Mouse (Mus musculus) heart, postnatal 14 days (tissue): ENCODE measurements around the gene Hist2h2aa2. TPM values are rescaled to one million over a fixed set of nuclear protein-coding genes. Genes with fewer than 3 reads are reported as not detected.
"Not testable (repeated sequence)": the region's sequence is repeated elsewhere in the genome, so short reads cannot be mapped to it uniquely, and the experiment has no call there.

Experiments used
- DNase-seq, 2 experiments: peaks; one replicate each; pipeline ENCODE4 v3.0.0; 2021 to 2022
- intact Hi-C: fragments of 180-260 bp; cut with DNase I; formaldehyde crosslinking; loops from one replicate; pipeline ENCODE4 v1.15.1; 2025
- long read RNA-seq, 2 experiments: library from polyadenylated mRNA; stranded (forward); transcript quantifications; one replicate each; pipeline ENCODE4 v2.0.0; 2021
- total RNA-seq, 2 experiments: library from RNA; stranded (reverse); gene quantifications; 2 replicates each; pipeline ENCODE4 v1.2.3; 2021

Gene Hist2h2aa2
- total RNA-seq = 100 to 1,000 TPM; 357 to 468 TPM
- long read RNA-seq, experiment 1, transcript Hist2h2aa2-201 (1 exons, 528 nt) = major isoform, 19 of 19 reads
- long read RNA-seq, experiment 1, partial matches to known transcripts = 0 of 19 reads
- long read RNA-seq, experiment 1, other reads (novel, unspliced or antisense) = 0 of 19 reads
- long read RNA-seq, experiment 2, transcript Hist2h2aa2-201 (1 exons, 528 nt) = major isoform, 22 of 22 reads
- long read RNA-seq, experiment 2, partial matches to known transcripts = 0 of 22 reads
- long read RNA-seq, experiment 2, other reads (novel, unspliced or antisense) = 0 of 22 reads

DNA sequence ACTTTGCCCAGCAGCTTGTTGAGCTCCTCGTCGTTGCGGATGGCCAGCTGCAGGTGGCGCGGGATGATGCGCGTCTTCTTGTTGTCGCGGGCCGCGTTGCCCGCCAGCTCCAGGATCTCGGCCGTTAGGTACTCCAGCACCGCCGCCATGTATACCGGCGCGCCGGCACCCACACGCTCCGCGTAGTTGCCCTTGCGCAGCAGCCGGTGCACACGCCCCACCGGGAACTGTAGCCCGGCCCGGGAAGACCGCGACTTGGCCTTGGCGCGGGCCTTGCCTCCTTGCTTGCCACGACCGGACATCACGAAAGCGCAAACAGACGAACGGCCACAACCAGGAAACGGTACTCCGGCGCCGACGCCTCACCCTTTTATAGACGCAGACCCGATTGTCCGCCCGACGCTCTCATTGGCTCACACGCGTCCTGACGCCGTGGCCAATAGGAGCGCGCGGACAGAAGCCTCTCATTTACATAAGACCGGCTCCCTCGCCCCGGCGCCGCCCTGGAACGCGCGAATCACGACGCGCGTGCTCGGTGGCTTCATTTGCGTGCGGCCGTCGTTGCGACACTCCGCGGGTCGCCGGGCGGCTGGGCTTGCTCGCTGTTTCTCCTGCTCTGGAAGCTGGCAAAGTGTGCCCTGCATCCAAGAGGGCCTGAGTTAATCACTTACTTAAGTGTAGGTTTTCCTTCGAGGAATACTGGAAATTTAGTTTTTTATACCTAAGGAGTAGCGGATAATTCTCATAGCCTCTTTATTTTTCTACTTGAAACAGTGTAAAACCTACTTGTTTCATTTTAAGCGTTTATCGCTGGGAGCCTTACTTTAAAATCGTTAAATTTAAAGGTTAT, at the start of gene Hist2h2aa2:
Gene Hist2h2aa2 (minus strand): TSS at position 328 of the 850 bp plus-strand sequence.
- DNase-seq = peak; percentile 92 to 95
- intact Hi-C loops = not testable (repeated sequence)

DNA sequence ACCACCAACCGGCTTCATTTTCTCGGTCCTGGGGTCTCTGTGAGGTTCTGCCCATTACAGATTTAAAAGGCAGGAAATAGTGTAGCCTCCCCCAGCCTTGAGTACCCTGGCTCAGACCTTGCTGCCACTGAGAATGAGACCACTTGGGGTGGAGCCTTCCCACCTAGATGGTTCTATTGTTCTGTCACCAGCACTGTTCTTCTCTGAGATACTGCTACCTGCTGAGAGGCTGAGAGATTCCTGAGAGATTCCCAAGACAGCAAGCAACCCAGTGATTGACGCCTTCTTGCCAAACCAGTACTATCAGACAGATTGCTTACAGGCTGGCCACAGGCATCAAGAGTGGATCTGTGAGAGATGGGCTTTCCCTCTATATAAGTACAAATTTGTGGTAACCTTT, 49.1 kb upstream of the Hist2h2aa2 start:
- no peak for DNase-seq
- intact Hi-C loops = no loop called here

DNA sequence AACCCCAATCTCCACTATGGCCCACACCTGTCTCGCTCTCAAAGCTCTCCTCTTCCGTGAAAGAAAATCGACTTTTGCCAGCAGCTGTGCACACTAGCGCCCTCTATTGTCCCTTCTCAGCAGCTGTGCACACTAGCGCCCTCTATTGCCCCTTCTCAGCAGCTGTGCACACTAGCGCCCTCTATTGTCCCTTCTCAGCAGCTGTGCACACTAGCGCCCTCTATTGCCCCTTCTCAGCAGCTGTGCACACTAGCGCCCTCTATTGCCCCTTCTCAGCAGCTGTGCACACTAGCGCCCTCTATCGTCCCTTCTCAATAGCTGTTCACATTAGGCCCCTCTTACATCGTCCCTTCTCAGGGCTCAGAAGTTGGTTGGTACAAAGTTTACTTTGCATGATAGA, 47.3 kb upstream of the Hist2h2aa2 start:
- intact Hi-C loops = not testable (repeated sequence)
- peak in 1 of 2 experiments; percentile 15 for DNase-seq

DNA sequence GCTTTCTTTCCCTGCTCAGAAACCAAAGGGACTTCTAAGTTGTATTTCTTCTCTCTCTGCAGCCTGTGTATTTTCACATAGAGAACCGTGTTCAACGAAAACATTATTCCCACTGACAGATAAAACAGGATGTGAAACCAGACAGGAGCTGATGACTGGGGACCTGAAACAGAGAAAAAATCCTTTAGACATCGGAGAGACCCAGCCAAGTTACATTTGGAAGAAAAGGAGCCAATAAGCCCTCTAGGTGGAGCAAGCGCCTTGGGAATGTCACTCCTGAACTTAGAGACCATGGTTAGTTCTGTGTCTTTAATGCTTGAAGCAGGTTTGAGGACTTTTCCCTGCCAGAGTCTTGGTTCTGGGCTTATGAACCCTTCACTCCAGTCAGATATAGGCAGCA, 44.4 kb upstream of the Hist2h2aa2 start:
- intact Hi-C loops = no loop called here
- DNase-seq = peak in 1 of 2 experiments; percentile 21

DNA sequence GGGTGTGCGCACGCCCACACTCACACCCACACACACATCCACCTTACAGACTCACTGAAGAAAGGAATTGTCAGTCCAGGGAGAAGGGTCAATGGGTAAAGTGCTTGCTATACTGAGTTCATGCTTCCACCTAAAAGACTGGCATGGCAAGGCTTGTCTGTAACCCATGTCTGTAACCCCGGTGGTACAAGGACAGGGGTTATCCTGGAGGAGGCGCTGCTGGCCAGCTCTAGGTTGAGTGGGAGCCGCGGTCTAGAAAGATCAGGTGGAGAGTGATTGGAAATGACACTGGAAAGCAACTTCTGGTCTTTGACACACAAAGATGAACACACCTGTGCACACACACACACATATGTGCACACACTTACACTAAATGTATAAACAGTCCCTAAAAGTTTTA, 40.6 kb upstream of the Hist2h2aa2 start:
- no peak for DNase-seq
- intact Hi-C loops = no loop called here

DNA sequence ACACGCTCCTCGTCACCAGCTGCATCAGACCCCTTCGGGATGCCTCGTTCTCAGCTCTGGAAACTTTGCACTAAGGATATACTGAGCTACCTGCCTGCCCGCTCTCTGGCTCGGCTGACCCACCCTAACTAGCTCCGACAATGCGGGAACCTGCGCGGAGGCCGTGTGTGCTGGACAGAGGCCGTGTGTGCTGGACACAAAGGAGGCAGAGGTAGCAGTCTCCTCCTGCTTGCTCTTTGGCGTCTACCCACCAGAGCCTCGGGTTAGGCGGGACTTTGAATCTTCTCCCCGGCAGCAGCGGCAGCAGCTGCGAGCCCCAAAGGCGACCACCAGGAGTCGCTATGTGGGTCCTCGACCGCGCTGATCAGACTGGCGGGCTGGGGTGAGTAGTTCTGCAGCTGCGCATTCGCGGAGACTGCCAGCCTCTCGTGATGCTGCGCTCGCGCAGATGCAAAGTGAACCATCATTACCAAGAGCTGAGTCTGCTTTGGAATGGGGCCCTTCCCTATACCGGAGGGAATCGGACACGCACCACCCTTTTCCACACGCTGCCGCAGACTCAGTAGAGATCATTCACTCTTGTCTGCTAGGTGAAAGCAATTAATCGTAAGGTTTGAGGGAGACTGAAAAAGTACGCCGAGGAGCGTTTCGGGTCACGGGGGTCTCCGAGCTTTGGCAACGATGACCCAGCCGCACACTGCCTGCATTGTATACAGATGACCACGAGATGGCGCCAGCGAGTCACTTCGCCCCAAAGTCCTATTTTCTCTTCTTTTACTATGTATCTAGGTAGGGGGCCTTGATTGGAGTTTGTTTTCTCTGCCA, 37.9 kb upstream of the Hist2h2aa2 start:
- intact Hi-C loops = loop anchor here (5.0 kb wide), 2 partner anchors 164 to 224 kb away; no protein-coding TSS in a partner anchor

DNA sequence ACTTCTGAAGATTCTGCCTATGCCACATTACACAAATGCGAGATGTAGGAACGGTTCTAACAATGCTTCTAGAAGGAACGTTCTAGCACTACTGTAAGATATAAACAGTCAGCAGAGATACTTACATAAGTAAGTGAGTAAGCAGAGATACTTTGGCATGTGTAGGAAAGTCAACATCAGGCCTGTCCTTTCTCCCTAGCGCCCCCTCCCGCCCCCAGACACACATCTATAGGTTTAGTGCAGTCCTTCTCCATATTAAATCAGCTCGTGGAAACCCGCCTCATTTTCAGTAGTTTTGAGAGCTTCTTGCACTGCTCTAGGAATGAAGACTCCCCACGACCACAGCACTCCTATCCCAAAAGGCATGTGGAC, 37.3 kb upstream of the Hist2h2aa2 start:
- intact Hi-C loops = loop anchor here (5.0 kb wide), 2 partner anchors 165 to 225 kb away; no protein-coding TSS in a partner anchor
- peak in 1 of 2 experiments; percentile 39 for DNase-seq

More for the DNA sequence above, 37.9 kb upstream of the Hist2h2aa2 start:
- DNase-seq = peak; percentile 91 to 95

DNA sequence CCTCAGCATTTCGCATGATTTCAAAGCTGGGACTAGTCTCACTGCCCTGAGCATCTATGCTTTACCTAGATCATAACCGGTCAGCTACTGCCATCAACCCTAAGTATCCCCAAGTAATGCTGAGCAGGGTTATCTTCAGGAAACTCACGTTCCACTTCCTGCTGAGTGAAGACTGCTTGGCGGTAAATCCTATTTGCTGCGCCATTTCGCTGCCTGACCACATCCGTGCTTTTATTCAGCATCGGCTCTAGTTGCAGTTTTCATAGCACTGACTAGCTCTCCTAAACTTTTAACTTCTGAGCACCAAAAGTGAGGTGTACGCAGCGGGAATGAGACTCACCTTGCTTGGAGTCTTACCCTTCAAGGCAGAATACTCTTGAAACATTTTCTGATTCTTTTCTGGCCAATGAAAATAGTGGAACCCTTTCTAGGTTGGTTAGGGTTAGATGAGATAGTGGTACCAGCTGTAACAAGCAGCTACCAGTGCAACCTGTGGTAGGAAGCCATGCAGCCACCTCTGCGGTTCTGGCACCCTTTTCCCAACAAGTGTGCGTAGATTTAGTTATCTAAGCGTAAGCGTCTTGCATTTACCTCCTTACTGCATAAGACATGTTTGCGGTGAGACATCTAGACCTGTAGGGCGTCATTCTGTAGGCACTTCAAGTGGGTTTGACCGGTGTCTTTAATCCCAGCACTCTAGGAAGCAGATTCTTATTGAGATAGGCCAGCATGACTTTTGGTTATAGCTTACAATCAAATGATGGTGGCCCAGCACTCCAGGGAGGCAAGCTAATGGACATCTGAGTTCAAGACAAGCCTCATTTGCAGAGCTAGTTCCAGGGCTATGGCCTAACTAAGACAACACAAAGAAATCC, 33.8 kb upstream of the Hist2h2aa2 start:
- DNase-seq = no peak
- intact Hi-C loops = no loop called here

DNA sequence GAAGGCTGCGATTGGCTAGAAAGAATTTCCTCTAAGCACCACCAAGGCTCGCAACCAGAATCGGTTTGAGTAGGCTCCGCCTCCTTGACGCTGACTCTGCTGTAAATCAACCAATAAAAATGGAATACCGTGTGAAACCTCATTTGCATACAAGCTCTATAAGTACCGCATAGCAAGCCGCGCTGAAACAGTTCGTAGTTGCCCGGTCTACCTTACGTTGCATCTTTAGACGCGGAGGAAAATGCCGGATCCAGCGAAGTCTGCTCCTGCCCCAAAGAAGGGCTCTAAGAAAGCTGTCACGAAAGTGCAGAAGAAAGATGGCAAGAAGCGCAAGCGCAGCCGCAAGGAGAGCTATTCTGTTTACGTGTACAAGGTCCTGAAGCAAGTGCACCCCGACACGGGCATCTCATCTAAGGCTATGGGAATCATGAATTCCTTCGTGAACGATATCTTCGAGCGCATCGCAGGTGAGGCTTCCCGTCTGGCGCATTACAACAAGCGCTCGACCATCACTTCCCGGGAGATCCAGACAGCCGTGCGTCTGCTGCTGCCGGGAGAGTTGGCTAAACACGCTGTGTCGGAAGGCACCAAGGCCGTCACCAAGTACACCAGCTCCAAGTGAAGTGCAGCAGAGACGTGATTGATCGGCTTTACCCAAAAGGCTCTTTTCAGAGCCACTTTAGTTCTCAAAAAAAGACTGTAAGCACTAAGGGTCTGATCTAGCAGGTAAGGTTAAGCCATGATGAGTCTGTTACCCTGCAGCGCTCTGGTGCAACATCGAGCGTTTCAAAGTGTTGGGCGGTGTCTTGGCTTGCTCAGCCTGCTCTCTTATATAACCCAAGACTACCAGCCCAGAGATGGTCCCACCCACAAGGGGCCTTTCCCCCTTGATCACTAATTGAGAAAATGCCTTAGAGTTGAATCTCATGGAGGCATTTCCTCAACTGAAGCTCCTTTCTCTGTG, 29.7 kb upstream of the Hist2h2aa2 start, which contains the start of gene Hist2h2bb:
Gene Hist2h2bb (plus strand): TSS at position 242 of the 964 bp plus-strand sequence.
- intact Hi-C loops = no loop called here

DNA sequence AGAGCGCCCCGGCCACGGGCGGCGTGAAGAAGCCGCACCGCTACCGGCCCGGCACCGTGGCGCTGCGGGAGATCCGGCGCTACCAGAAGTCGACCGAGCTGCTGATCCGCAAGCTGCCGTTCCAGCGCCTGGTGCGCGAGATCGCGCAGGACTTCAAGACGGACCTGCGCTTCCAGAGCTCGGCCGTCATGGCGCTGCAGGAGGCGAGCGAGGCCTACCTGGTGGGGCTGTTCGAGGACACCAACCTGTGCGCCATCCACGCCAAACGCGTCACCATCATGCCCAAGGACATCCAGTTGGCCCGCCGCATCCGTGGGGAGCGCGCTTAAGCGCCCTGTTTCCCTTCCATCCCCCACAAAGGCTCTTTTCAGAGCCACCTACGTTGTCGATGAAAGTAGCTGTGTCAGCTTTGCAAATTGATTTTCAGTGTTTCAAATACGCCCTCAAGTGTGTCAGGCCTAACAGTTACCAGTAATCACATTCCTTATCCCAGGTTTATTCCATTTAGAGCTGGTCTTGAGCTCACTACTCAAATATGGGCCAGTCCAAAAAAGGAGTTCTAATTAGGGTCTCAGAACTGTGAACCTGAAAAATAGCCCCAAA, 28.8 kb upstream of the Hist2h2aa2 start:
- intact Hi-C loops = not testable (repeated sequence)
- peak in 1 of 2 experiments; percentile 33 for DNase-seq

More for the DNA sequence above, 29.7 kb upstream of the Hist2h2aa2 start, which contains the start of gene Hist2h2bb:
- DNase-seq = peak; percentile 84 to 85

DNA sequence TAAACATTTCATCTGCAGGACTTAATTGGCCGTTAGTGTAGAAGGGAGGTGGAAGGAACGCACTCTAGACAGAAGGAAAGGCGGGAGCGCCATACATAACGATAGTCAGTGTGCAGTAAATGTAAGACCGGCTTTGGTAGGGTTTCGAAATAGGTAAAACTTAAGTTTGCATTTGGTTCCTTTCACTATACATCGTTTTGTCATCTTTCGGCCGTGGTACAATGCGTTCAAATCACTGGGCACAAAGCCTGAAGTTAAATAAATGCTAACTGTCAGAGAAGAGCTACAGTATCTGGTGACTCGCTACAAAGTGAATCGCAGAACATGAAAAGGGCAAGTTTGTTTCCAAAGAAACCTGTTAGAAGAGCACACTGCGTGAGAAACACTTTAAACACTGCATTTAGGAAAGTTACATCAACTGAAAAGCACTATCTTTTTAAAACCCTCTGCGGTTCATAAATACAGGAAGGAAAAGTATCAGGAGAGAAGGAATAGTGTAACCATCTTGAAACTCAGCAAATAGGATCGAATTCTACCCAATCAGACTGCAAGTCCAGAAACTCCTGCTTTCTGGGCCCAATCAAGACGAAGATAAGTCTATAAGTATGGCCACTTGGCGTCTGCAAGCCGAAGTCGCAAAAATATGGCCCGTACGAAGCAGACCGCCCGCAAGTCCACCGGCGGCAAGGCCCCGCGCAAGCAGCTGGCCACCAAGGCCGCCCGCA, 28.1 kb upstream of the Hist2h2aa2 start, which contains the start of gene Hist2h3b:
Gene Hist2h3b (plus strand): TSS at position 604 of the 725 bp plus-strand sequence.
- intact Hi-C loops = no loop called here
- DNase-seq = peak; percentile 74 to 83

DNA sequence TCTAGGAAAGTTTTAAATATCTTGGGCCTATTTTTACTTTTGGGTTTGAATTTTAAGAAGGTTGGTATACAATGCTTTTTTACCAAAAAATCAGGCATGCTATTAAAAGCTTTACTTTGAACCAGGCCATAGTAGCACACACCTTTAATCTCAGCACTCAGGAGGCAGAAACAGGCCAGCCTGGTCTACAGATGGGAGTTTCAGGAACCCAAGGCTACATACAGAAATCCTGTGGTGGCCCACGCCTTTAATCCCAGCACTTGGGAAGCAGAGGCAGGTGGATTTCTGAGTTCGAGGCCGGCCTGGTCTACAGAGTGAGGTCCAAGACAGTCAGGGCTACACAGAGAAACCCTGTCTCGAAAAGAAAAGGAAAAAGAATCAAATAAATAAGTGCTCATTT, 27.5 kb upstream of the Hist2h2aa2 start:
- DNase-seq = no peak
- intact Hi-C loops = no loop called here

DNA sequence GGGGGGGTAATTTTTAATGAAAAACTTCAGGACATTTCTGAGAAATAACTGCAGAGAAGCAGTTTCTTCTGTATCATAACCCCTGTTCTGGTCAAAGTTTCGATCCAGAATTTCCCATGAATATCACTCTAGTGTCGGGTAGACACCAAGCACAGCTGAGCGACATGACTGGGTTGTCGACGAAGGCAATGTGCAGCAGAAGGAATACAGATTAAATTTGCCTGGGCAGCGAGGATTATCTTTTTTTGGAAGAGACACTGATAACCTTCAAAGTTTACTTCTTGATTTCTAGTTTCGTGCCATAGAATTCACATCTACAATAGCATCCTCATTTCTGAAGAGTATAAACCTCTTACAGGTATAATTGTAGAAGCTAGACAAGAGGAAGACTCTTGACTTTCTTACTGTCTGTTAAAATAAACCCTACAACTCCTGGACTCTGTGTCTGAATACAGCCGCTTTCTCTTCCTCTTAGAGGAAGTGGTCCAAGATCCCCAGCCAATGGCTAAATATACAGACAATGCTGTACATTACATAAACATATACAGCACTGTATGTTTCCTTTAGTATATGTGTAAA, 26.1 kb upstream of the Hist2h2aa2 start:
- intact Hi-C loops = no loop called here

DNA sequence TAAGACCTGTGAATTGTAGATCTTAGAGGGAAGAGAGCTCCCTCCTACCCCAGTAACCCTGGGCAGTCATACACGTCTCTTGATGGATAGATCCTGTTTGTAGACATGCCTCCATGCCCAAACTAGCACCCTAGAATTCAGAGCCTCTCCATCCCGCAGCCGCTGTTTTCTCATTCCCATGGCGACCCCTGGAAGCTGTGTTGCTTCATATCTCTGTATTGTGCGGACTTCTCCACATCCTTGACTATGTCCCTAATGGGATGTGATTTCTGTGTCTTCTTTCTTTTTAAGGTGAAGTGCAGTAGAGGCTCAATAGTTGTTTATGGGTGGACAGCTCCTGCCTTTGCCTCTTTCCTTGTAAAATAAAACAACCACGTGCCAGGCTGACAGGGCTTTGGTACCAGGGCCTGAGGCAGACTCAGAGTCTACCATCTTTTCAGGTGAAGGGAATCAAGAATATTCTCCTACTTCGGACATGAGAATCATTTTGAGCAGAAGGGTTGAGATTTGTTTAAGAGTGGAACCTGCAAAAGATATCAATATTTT, 24.4 kb upstream of the Hist2h2aa2 start:
- intact Hi-C loops = no loop called here
- DNase-seq = no peak

More for the DNA sequence above, 26.1 kb upstream of the Hist2h2aa2 start:
- DNase-seq = no peak

DNA sequence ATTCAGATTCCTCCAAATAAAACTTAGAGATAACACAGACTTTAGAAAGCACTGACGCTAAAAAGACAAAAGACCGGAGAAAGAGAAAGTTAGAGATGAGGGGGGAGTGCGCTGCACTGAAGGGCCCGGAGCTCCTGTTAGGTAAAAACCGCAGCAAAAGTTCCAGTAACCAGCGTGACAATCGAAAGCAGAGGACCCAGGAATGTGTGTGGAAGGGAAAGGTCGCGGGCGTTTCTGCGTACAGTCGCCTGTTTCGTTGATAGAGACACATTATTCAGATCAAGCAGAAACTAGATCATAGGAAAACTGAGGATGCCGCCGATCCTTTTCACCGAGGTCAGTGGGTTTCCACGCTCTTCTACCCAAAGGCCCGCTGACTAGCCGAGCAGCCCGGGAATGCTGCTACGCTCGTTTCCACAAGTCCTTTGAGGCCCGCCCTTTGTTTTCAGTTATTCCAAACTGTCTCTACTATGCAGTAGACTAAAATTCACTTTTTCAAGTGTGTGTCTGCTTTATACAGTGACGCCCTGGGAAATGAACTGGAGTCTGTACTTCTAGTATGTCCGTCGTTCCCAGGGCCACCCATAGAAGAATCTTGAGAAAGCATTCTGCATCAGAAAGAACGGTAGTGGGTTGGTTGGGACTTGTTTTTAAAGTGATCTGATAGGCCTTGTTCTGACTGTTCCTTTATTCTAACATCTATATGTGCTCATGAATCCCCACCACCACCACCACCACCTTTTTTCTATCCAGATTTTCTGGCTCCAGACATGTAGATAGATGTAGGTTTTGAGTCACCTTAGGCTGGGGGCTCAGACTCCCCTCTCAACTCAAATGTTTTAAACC, 23.7 kb upstream of the Hist2h2aa2 start:
- intact Hi-C loops = loop anchor here (1.0 to 2.0 kb wide), 2 partner anchors 17 to 43 kb away; partner anchors contain the start of genes Hist2h2ac and Hist2h3c1
- peak; percentile 53 for DNase-seq
